Mouse (Mus musculus) midbrain, embryonic 13.5 days (tissue): ENCODE data around the gene Chst5. TPM values are rescaled to one million over a fixed set of nuclear protein-coding genes. Genes with fewer than 3 reads are reported as not detected.
A peak's percentile ranks its signal among the peaks of the same experiment; 100 is the strongest.
"Not testable (repeated sequence)": the region's sequence is repeated elsewhere in the genome, so short reads cannot be mapped to it uniquely, and the experiment has no call there.

Experiments
- ATAC-seq: fragments of 200-750 bp; cut with Nextera tagmentation; 2 replicates; pipeline ENCODE4 v1.8.0; 2017; ENCODE audit warnings: mild to moderate bottlenecking, moderate TSS enrichment, moderate library complexity
- H3K27ac ChIP-seq: fragments of 300-500 bp; sonication (generic); 2 replicates; pipeline ENCODE4 v1.5.1; 2015; ENCODE audit warnings: inconsistent platforms, mild to moderate bottlenecking, moderate library complexity
- H3K27me3 ChIP-seq: fragments of 300-500 bp; sonication (generic); 2 replicates; pipeline ENCODE4 v1.6.1; 2015; ENCODE audit warnings: mild to moderate bottlenecking, inconsistent platforms
- H3K36me3 ChIP-seq: fragments of 300-500 bp; sonication (generic); 2 replicates; pipeline ENCODE4 v1.6.1; 2015; ENCODE audit warnings: mild to moderate bottlenecking, inconsistent platforms
- H3K4me1 ChIP-seq: fragments of 300-500 bp; sonication (generic); replicated peaks from 2 replicates; pipeline ENCODE4 v1.6.1; 2015; ENCODE audit warnings: inconsistent platforms
- H3K4me2 ChIP-seq: fragments of 300-500 bp; sonication (generic); replicated peaks from 2 replicates; pipeline ENCODE4 v1.6.1; 2015; ENCODE audit warnings: moderate library complexity, mild to moderate bottlenecking, inconsistent platforms
- H3K4me3 ChIP-seq: fragments of 300-500 bp; sonication (generic); replicated peaks from 2 replicates; pipeline ENCODE4 v1.5.1; 2015; ENCODE audit warnings: mild to moderate bottlenecking, inconsistent platforms
- H3K9ac ChIP-seq: fragments of 300-500 bp; sonication (generic); replicated peaks from 2 replicates; pipeline ENCODE4 v1.6.1; 2015; ENCODE audit warnings: mild to moderate bottlenecking, inconsistent platforms
- H3K9me3 ChIP-seq: fragments of 300-500 bp; sonication (generic); 2 replicates; pipeline ENCODE4 v1.6.1; 2016; ENCODE audit warnings: mild to moderate bottlenecking, inconsistent platforms
- WGBS: fragments of 180-500 bp; shearing (Covaris S2); methylation state at CpG from one replicate; pipeline ENCODE4 v1.1.7; 2015; 5-methylcytosine and 5-hydroxymethylcytosine counted together
- polyA plus RNA-seq: library from polyadenylated mRNA; unstranded; fragments of >200 nt; fragmentation: Nextera tagmentation; extraction: Ambion mirVana; gene quantifications from 2 replicates; pipeline ENCODE4 v1.2.1, GENCODE M21; 2015

Gene Chst5
- polyA plus RNA-seq, 1 experiment from 2014 or later: 3.1 TPM

- ATAC-seq: no peak
- Histone ChIP-seq H3K4me3 (no peak overlapping the region), H3K36me3 (peaks cover 11% of the 10 kb centered on the region), H3K9ac (no peak overlapping the region), H3K4me2 (no peak overlapping the region), H3K9me3 (no peaks in the 10 kb centered on the region), H3K27ac (no peak overlapping the region), H3K4me1 (no peaks in the 10 kb centered on the region), H3K27me3 (no peaks in the 10 kb centered on the region)
- 94% methylated on average over 8 of the region's 8 CpGs for WGBS
These were observed 45.0 kb downstream of the Chst5 start for GRCm38 (mm10) chr8:111865130-111865852.

GRCm38 (mm10) chr8:111864648-111865047 lies 45.6 kb downstream of the Chst5 start:
- no peak overlapping the region for H3K4me2 ChIP-seq
- H3K4me1 ChIP-seq: no peaks in the 10 kb centered on the region
- no peaks in the 10 kb centered on the region for H3K9me3 ChIP-seq
- H3K27ac ChIP-seq: no peak overlapping the region
- ATAC-seq: no peak
- H3K36me3 ChIP-seq: peaks cover 11% of the 10 kb centered on the region
- H3K9ac ChIP-seq: no peak overlapping the region
- H3K4me3 ChIP-seq: no peak overlapping the region
- 93% methylated on average over 8 of the region's 8 CpGs for WGBS
- no peaks in the 10 kb centered on the region for H3K27me3 ChIP-seq

GRCm38 (mm10) chr8:111863280-111863679 lies 47.0 kb downstream of the Chst5 start:
- Histone ChIP-seq H3K9me3 (no peaks in the 10 kb centered on the region), H3K4me3 (no peak overlapping the region), H3K36me3 (peaks cover 11% of the 10 kb centered on the region), H3K4me2 (no peak overlapping the region), H3K9ac (no peak overlapping the region), H3K27ac (no peak overlapping the region), H3K4me1 (no peaks in the 10 kb centered on the region), H3K27me3 (no peaks in the 10 kb centered on the region)
- ATAC-seq: no peak
- 95% methylated on average over 4 of the region's 4 CpGs for WGBS

- H3K27ac ChIP-seq: no peak overlapping the region
- H3K4me2 ChIP-seq: no peak overlapping the region
- H3K9ac ChIP-seq: no peak overlapping the region
- H3K4me3 ChIP-seq: no peak overlapping the region
- no peaks in the 10 kb centered on the region for H3K36me3 ChIP-seq
- H3K9me3 ChIP-seq: no peaks in the 10 kb centered on the region
- WGBS: 91% methylated on average over 12 of the region's 12 CpGs
- peaks cover 15% of the 10 kb centered on the region for H3K4me1 ChIP-seq
- ATAC-seq: no peak
- H3K27me3 ChIP-seq: no peaks in the 10 kb centered on the region
These were observed 54.3 kb downstream of the Chst5 start for GRCm38 (mm10) chr8:111855977-111856376.

- H3K4me1 ChIP-seq: peaks cover 20% of the 10 kb centered on the region
- under 1% methylated on average over 53 of the region's 53 CpGs for WGBS
- H3K36me3 ChIP-seq: no peaks in the 10 kb centered on the region
- H3K27ac ChIP-seq: no peak within 1 kb of the TSS
- H3K9ac ChIP-seq: peak within 1 kb of the TSS; percentile 88
- no peaks in the 10 kb centered on the region for H3K27me3 ChIP-seq
- no peaks in the 10 kb centered on the region for H3K9me3 ChIP-seq
- peak within 1 kb of the TSS; percentile 91 for H3K4me3 ChIP-seq
- peak; percentile 100 for ATAC-seq
- H3K4me2 ChIP-seq: peak within 1 kb of the TSS; percentile 90
These were observed 56.3 kb downstream of the Chst5 start, which contains the start of gene Cfdp1 for GRCm38 (mm10) chr8:111853861-111854501. Cfdp1 (minus strand) TSS chr8:111854291.

- peak overlapping the region; percentile 91 for H3K4me3 ChIP-seq
- ATAC-seq, H3K27me3 ChIP-seq, H3K9me3 ChIP-seq, H3K27ac ChIP-seq, H3K36me3 ChIP-seq: not testable (repeated sequence)
- H3K4me1 ChIP-seq: peaks cover 20% of the 10 kb centered on the region
- WGBS: 57% methylated on average over 12 of the region's 12 CpGs
- H3K9ac ChIP-seq: peak overlapping the region; percentile 88
- peak overlapping the region; percentile 90 for H3K4me2 ChIP-seq
These were observed 57.0 kb downstream of the Chst5 start for GRCm38 (mm10) chr8:111853219-111853618.

- Histone ChIP-seq H3K4me1 (peaks cover 9% of the 10 kb centered on the region; the same call in 1 of the 2 replicates), H3K36me3 (peaks cover 25% of the 10 kb centered on the region), H3K9me3 (no peaks in the 10 kb centered on the region), H3K27me3 (no peaks in the 10 kb centered on the region), H3K27ac (no peak overlapping the region), H3K4me2 (no peak overlapping the region), H3K4me3 (no peak overlapping the region), H3K9ac (no peak overlapping the region)
- 95% methylated on average over 6 of the region's 6 CpGs for WGBS
- no peak for ATAC-seq
These were observed 63.5 kb downstream of the Chst5 start for GRCm38 (mm10) chr8:111846746-111847145.

Other genes starting within 250 kb of the Chst5 start
- gene Ctrb1, start 219.4 kb downstream of the Chst5 start, polyA plus RNA-seq: 1.6 and 2.2 TPM in 2 replicates
- 48.7 and 55.0 TPM in 2 replicates for gene Bcar1, start 166.6 kb downstream of the Chst5 start, polyA plus RNA-seq
- 193 and 196 TPM in 2 replicates for gene Cfdp1, start 56.2 kb downstream of the Chst5 start, polyA plus RNA-seq
- gene Tmem170, start 33.7 kb downstream of the Chst5 start, polyA plus RNA-seq: 5.3 and 5.4 TPM in 2 replicates
- gene Tmem231, start 23.4 kb upstream of the Chst5 start, polyA plus RNA-seq: 15.9 and 16.8 TPM in 2 replicates
- gene Gabarapl2, start 30.3 kb upstream of the Chst5 start, polyA plus RNA-seq: 453 and 504 TPM in 2 replicates
- 8.6 and 9.5 TPM in 2 replicates for gene Adat1, start 81.9 kb upstream of the Chst5 start, polyA plus RNA-seq
- gene Kars, start 100.9 kb upstream of the Chst5 start, polyA plus RNA-seq: 169 and 171 TPM in 2 replicates
- gene Terf2ip, start 101.0 kb upstream of the Chst5 start, polyA plus RNA-seq: 52.8 and 55.9 TPM in 2 replicates
- gene Gm6793, start 104.6 kb upstream of the Chst5 start, polyA plus RNA-seq: 0.45 and 1.2 TPM in 2 replicates